Mouse (Mus musculus) forebrain, embryonic 11.5 days (tissue): Measurements from ENCODE around the gene Idh1. TPM values are rescaled to one million over a fixed set of nuclear protein-coding genes. Genes with fewer than 3 reads are reported as not detected.

Source experiments
- ATAC-seq: fragments of 200-750 bp; cut with Nextera tagmentation; replicated peaks from 2 replicates; pipeline ENCODE4 v1.8.0; 2017; ENCODE audit warnings: moderate TSS enrichment; ENCODE audit not compliant: low FRiP score
- DNase-seq: peaks from one replicate; pipeline ENCODE4 v3.0.0-alpha.2; 2017; ENCODE audit warnings: low spot score
- H3K27ac ChIP-seq: fragments of 300-500 bp; sonication (generic); 2 replicates; pipeline ENCODE4 v1.5.1; 2014; ENCODE audit warnings: low read depth, low read length
- H3K27me3 ChIP-seq: fragments of 300-500 bp; sonication (generic); 2 replicates; pipeline ENCODE4 v1.6.1; 2014; ENCODE audit warnings: mild to moderate bottlenecking, low read length, mixed read lengths; ENCODE audit not compliant: control insufficient read depth, insufficient read depth
- H3K36me3 ChIP-seq: fragments of 300-500 bp; sonication (generic); 2 replicates; pipeline ENCODE4 v1.6.1; 2014; ENCODE audit warnings: mild to moderate bottlenecking, low read length, moderate library complexity, mixed read lengths; ENCODE audit not compliant: control insufficient read depth, insufficient read depth
- H3K4me1 ChIP-seq: fragments of 300-500 bp; sonication (generic); replicated peaks from 2 replicates; pipeline ENCODE4 v1.6.1; 2014; ENCODE audit warnings: low read length, mixed read lengths; ENCODE audit not compliant: control insufficient read depth, insufficient read depth
- H3K4me2 ChIP-seq: fragments of 300-500 bp; sonication (generic); 2 replicates; pipeline ENCODE4 v1.6.1; 2014; ENCODE audit warnings: low read depth, mild to moderate bottlenecking, low read length, moderate library complexity, mixed read lengths; ENCODE audit not compliant: severe bottlenecking
- H3K4me3 ChIP-seq: fragments of 300-500 bp; sonication (generic); 2 replicates; pipeline ENCODE4 v1.5.1; 2014; ENCODE audit warnings: low read depth, low read length
- H3K9ac ChIP-seq: fragments of 300-500 bp; sonication (generic); 2 replicates; pipeline ENCODE4 v1.6.1; 2014; ENCODE audit warnings: low read length
- H3K9me3 ChIP-seq: fragments of 300-500 bp; sonication (generic); 2 replicates; pipeline ENCODE4 v1.6.1; 2016; ENCODE audit warnings: low read length, mixed read lengths; ENCODE audit not compliant: control insufficient read depth
- WGBS: fragments of 180-500 bp; shearing (Covaris S2); extraction: QIAGEN DNeasy Blood & Tissue Kit; methylation state at CpG from one replicate; pipeline ENCODE4 v1.1.7; 2014; 5-methylcytosine and 5-hydroxymethylcytosine counted together
- polyA plus RNA-seq: library from polyadenylated mRNA; unstranded; fragments of >200 nt; fragmentation: Nextera tagmentation; extraction: Ambion mirVana; gene quantifications from 2 replicates; pipeline ENCODE4 v1.2.1, GENCODE M21; 2014

Idh1 gene
- polyA plus RNA-seq, 1 experiment from 2014 or later = 306 TPM

- Histone ChIP-seq H3K27ac (no peak overlapping the region), H3K9ac (no peak overlapping the region), H3K9me3 (no peaks in the 10 kb centered on the region), H3K4me1 (no peaks in the 10 kb centered on the region), H3K4me3 (no peak overlapping the region), H3K36me3 (no peaks in the 10 kb centered on the region), H3K27me3 (no peaks in the 10 kb centered on the region), H3K4me2 (no peak overlapping the region)
- DNase-seq = no peak
- ATAC-seq = no peak
- WGBS = 67% methylated on average over 2 of the region's 2 CpGs
Measured at GRCm38 (mm10) chr1:65146601-65147000, 39.7 kb downstream of the Idh1 start.

DNA sequence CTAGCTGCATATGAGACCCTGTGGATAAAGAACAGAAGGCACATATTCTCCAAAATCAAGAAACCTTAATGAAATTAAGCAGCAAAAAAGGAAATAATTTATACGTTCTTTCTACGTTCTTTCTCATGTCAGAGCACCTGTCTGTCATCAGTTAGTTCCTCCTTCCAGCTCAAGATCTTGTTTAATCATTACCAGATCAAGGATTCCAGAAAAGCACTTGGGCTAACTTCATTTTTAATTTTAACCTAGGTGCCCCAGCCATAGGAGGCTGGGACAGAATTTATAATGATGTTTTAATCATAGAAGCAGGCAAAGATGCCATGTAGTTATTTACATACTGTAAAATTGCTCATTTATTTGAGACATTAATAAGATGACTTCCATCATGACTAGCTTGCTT, 41.5 kb downstream of the Idh1 start:
- Histone ChIP-seq H3K4me1 (no peaks in the 10 kb centered on the region), H3K27me3 (no peaks in the 10 kb centered on the region), H3K9me3 (no peaks in the 10 kb centered on the region), H3K36me3 (no peaks in the 10 kb centered on the region), H3K9ac (no peak overlapping the region), H3K4me3 (no peak overlapping the region), H3K4me2 (no peak overlapping the region), H3K27ac (no peak overlapping the region)
- ATAC-seq (no peak), DNase-seq (no peak)
- 85% methylated on average over 2 of the region's 2 CpGs for WGBS

GRCm38 (mm10) chr1:65137560-65137959, 48.7 kb downstream of the Idh1 start:
- H3K4me1 ChIP-seq = no peaks in the 10 kb centered on the region
- H3K27ac ChIP-seq = no peak overlapping the region
- 85% methylated on average over 6 of the region's 6 CpGs for WGBS
- DNase-seq (no peak), ATAC-seq (no peak)
- H3K36me3 ChIP-seq = no peaks in the 10 kb centered on the region
- H3K4me2 ChIP-seq = no peak overlapping the region
- no peaks in the 10 kb centered on the region for H3K9me3 ChIP-seq
- no peak overlapping the region for H3K9ac ChIP-seq
- no peak overlapping the region for H3K4me3 ChIP-seq
- no peaks in the 10 kb centered on the region for H3K27me3 ChIP-seq

DNA sequence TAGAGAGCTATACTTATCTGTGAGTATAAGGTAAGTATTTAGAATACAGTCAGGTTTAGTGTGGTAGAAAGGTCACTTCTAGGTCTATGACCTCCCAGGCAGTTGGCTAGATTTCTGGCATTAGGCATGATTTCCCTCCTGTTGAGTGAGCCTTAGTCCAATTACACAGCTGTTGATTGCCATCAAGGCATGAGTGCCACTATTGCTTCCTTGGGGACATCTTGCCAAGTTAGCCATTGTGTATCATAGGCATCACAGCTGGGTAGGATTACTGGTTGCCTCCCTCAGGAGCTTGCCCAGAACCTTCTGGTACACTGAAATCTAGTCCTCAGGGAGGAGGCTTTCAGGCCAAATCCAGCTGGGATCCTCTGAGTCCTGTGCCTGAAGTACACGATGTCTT, 53.5 kb downstream of the Idh1 start:
- Histone ChIP-seq H3K36me3 (no peaks in the 10 kb centered on the region), H3K4me2 (no peak overlapping the region), H3K4me3 (no peak overlapping the region), H3K9ac (no peak overlapping the region), H3K27ac (no peak overlapping the region), H3K27me3 (no peaks in the 10 kb centered on the region), H3K9me3 (no peaks in the 10 kb centered on the region), H3K4me1 (no peaks in the 10 kb centered on the region)
- ATAC-seq = no peak
- no peak for DNase-seq
- WGBS = 89% methylated on average over 1 of the region's 1 CpGs

DNA sequence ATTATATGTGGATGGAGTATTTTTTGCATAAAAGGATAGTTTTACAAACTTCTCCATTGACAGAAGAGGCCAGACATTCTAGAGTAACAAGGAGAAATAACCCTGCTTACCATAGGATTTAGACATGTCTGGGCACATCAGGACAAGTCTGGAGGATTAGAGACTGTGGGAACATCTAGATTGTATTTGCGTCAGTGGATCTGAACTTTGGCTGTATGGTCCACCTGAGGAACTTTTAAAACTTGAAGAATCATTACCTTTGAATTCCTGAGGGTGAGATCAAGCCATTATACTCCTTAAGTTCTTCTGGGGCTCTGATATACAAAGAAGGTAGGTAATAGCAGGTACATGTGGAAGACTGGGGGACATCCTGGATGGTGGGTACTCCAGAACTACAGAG, 54.6 kb downstream of the Idh1 start:
- H3K27me3 ChIP-seq = no peaks in the 10 kb centered on the region
- no peak overlapping the region for H3K4me2 ChIP-seq
- no peaks in the 10 kb centered on the region for H3K4me1 ChIP-seq
- 100% methylated on average over 1 of the region's 1 CpGs for WGBS
- no peak overlapping the region for H3K9ac ChIP-seq
- H3K4me3 ChIP-seq = no peak overlapping the region
- DNase-seq = no peak
- H3K27ac ChIP-seq = no peak overlapping the region
- no peaks in the 10 kb centered on the region for H3K9me3 ChIP-seq
- no peak for ATAC-seq
- no peaks in the 10 kb centered on the region for H3K36me3 ChIP-seq

DNA sequence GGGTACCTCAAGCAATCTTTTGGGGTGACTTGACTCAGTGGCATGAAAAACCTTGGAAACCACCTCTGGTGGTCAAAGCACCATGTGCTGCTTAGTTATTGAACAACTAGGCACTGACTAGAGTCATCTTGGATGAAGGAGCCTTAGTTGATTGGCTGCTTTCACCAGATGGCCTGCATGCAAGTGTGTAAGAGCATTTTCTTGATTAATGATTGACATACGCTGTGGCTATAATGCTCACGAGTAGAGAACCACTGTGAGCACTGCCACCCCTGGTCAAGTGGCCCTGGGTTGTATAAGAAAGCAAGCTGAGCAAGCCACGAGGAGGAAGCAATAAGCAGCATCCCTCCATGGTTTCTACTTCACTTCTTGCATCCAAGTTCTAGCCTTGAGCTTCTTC, 56.1 kb downstream of the Idh1 start:
- ATAC-seq (no peak), DNase-seq (no peak)
- Histone ChIP-seq H3K9me3 (no peaks in the 10 kb centered on the region), H3K4me1 (no peaks in the 10 kb centered on the region), H3K4me2 (no peak overlapping the region), H3K27ac (no peak overlapping the region), H3K27me3 (no peaks in the 10 kb centered on the region), H3K9ac (no peak overlapping the region), H3K36me3 (no peaks in the 10 kb centered on the region), H3K4me3 (no peak overlapping the region)
- WGBS = 83% methylated on average over 3 of the region's 3 CpGs

DNA sequence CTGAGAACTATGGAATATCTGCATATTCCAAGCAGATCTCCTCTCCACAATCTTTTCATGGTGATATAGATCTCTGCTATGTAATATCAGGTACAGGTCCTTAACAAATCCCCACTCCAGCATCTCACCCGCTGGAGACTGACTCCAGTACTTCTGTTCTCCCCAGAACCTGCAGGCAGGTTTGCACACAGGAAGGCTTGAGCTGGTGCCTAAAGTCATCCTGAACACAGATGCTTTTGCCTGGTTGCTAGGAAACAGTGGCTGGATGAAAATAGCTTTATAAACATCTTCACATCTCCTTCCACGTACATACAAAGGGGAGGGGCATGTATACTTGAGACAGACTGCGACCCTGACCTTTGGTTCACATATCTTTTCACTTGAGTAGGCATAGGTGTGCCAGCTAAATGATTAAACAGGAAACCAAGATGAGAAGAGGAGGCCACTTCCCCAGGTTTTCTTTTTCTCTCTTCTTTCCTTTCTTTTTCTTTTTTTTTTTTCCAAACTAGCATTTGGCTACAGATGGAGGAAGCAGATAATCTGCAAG, 56.6 kb downstream of the Idh1 start:
- no peaks in the 10 kb centered on the region for H3K36me3 ChIP-seq

DNA sequence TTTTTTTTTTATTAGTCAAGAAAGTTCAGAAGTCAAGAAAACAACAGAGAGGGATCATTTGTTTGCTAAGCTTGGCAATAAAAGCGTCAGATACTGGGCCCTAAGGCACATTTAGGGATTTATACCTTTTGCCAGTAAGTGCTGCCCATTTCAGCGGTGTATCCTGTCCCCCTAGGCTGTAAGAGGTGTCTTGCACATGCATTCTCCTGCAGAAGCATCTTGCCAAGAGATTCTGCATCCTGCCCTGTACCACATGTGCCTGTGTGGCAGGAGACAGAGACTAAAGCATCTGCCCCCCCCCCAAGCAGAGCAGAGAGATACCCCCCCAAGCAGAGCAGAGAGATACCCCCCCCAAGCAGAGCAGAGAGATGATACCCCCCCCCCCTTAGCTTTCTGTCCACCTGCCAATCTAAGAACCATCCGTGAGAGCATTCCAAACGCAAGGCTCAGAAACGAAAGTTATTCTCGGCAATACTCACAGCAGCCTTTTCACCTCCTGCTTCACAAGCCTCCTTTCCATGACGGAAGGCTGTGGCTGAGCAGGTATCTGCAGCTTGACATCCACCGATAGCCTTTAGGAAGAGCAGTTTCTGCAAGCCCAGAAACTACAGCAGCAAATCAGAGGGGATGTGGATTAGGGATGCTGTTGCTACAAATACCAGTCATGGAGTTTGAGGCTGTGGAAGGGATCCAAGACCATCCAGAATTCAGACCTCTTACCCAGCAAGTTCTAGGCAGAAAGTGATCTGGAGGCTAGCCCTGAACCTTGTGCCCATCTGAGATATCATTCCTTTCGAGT, 63.5 kb downstream of the Idh1 start, which contains the start of gene D630023F18Rik:
TSS of gene D630023F18Rik (minus strand) at position 641 of the 799 bp plus-strand sequence.
- Histone ChIP-seq H3K27ac (no peak within 1 kb of the TSS), H3K27me3 (no peaks in the 10 kb centered on the region), H3K4me2 (no peak within 1 kb of the TSS), H3K9ac (no peak within 1 kb of the TSS), H3K36me3 (no peaks in the 10 kb centered on the region), H3K4me3 (no peak within 1 kb of the TSS), H3K4me1 (no peaks in the 10 kb centered on the region), H3K9me3 (no peaks in the 10 kb centered on the region)
- WGBS = 28% methylated on average over 9 of the region's 9 CpGs
- no peak for ATAC-seq
- no peak for DNase-seq

More for the DNA sequence above, 56.6 kb downstream of the Idh1 start:
- no peaks in the 10 kb centered on the region for H3K27me3 ChIP-seq
- no peak overlapping the region for H3K4me3 ChIP-seq
- ATAC-seq (no peak), DNase-seq (no peak)
- H3K9ac ChIP-seq = no peak overlapping the region
- 78% methylated on average over 3 of the region's 3 CpGs for WGBS
- no peaks in the 10 kb centered on the region for H3K4me1 ChIP-seq
- H3K4me2 ChIP-seq = no peak overlapping the region
- H3K27ac ChIP-seq = no peak overlapping the region
- H3K9me3 ChIP-seq = no peaks in the 10 kb centered on the region

DNA sequence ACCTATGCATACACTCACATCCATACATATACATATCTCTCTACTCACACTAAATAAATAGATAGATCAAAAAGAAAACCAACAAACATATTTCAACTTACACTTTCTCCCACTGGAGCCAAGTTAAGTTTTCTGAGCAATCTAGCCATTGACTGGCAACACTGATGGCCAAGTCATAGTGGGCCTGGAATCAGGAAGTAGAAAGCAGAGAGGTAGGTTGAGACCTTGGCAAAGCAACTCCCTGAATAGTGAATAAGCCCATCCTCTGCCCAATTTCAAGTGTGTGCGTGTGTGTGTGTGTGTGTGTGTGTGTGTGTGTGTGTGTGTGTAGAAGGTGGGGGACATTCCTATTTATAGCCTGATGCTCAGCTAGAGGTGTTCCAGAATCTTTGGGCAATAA, 66.9 kb downstream of the Idh1 start, which contains the start of gene Gm28845:
TSS of gene Gm28845 (minus strand) at position 121 of the 400 bp plus-strand sequence.
- Histone ChIP-seq H3K27ac (no peak within 1 kb of the TSS), H3K4me1 (no peaks in the 10 kb centered on the region), H3K9me3 (no peaks in the 10 kb centered on the region), H3K36me3 (no peaks in the 10 kb centered on the region), H3K9ac (no peak within 1 kb of the TSS), H3K4me2 (no peak within 1 kb of the TSS), H3K27me3 (no peaks in the 10 kb centered on the region), H3K4me3 (no peak within 1 kb of the TSS)
- 91% methylated on average over 1 of the region's 1 CpGs for WGBS
- DNase-seq = no peak
- ATAC-seq = no peak
